In genomic region chr11:46095477-46096264, GRCm38 (mm10) we compare ENCODE assay signal across 12 mouse cellular contexts. TPM values are rescaled to one million over a fixed set of nuclear protein-coding genes. Genes with fewer than 3 reads are reported as not detected.
DNase-seq lines count a peak whose midpoint lies in the region; ATAC-seq and TF ChIP-seq lines count a peak whose summit lies in the region.
"Had no signal": no experiment of that assay in that cellular context is flagged by ENCODE, and none has a peak within 500 bp of the region (broad histone marks: within the 10 kb centered on the region; RNA-seq: fewer than 3 reads in every experiment).

No protein-coding gene starts in this region.

- H3K4me1 ChIP-seq in hindbrain, embryonic 13.5 days (replicated peaks): peaks cover 15% of the 10 kb centered on the region
- no peaks in the 10 kb centered on the region for H3K4me1 ChIP-seq in hindbrain, postnatal 0 days (ENCODE audit: insufficient read depth, low read length)
- H3K4me1 ChIP-seq in brown adipose tissue, adult 24 weeks (ENCODE audit: control insufficient read depth, insufficient read depth, insufficient read length, low read length): peaks cover 18% of the 10 kb centered on the region
- H3K4me1 ChIP-seq in limb, embryonic 11.5 days (ENCODE audit: control insufficient read depth, insufficient read depth, low read length): no peaks in the 10 kb centered on the region

- no peak overlapping the region for H3K9ac ChIP-seq in hindbrain, embryonic 13.5 days
- H3K9ac ChIP-seq in hindbrain, postnatal 0 days (replicated peaks; ENCODE audit: low read length): no peak overlapping the region
- H3K9ac ChIP-seq in limb, embryonic 11.5 days (ENCODE audit: low read length): no peak overlapping the region

- no peak for ATAC-seq in hindbrain, embryonic 13.5 days (ENCODE audit: low FRiP score)
- ATAC-seq in hindbrain, postnatal 0 days: no peak
- ATAC-seq in limb, embryonic 11.5 days (ENCODE audit: insufficient number of reproducible peaks, low FRiP score, low TSS enrichment, low read depth): 0 out of 2 replicates have a peak, but pooled peaks have one; percentile 9
- ATAC-seq in megakaryocyte progenitor cell, adult 5-6 weeks (replicated peaks; ENCODE audit: poor library complexity): no peak

- intact Hi-C loops in left cerebral cortex, postnatal 36 days (cut with DNase I): no loop called here

- no peaks in the 10 kb centered on the region for H3K27me3 ChIP-seq in hindbrain, embryonic 13.5 days
- no peaks in the 10 kb centered on the region for H3K27me3 ChIP-seq in hindbrain, postnatal 0 days (ENCODE audit: insufficient read depth, low read length)
- no peaks in the 10 kb centered on the region for H3K27me3 ChIP-seq in limb, embryonic 11.5 days (ENCODE audit: control insufficient read depth, insufficient read depth, low read length)

- no peak overlapping the region for H3K4me2 ChIP-seq in hindbrain, embryonic 13.5 days
- H3K4me2 ChIP-seq in hindbrain, postnatal 0 days (ENCODE audit: low read depth, low read length): no peak overlapping the region
- H3K4me2 ChIP-seq in limb, embryonic 11.5 days (ENCODE audit: low read depth, severe bottlenecking): no peak overlapping the region
- H3K4me2 ChIP-seq: midbrain, embryonic 11.5 days had no signal

- no peak for TF ChIP-seq CTCF in hindbrain, postnatal 0 days (IDR thresholded peaks at IDR 0.05; ENCODE audit: low read depth)

- no peak overlapping the region for H3K4me3 ChIP-seq in hindbrain, embryonic 13.5 days
- no peak overlapping the region for H3K4me3 ChIP-seq in hindbrain, postnatal 0 days (ENCODE audit: low read length)
- no peak overlapping the region for H3K4me3 ChIP-seq in brown adipose tissue, adult 24 weeks (ENCODE audit: insufficient read depth, low read depth, low read length)
- H3K4me3 ChIP-seq in limb, embryonic 11.5 days (ENCODE audit: low read depth, low read length): no peak overlapping the region

- peaks cover 46% of the 10 kb centered on the region for H3K36me3 ChIP-seq in hindbrain, embryonic 13.5 days
- peaks cover 11% of the 10 kb centered on the region; the same call in 1 of the 2 replicates for H3K36me3 ChIP-seq in hindbrain, postnatal 0 days (ENCODE audit: insufficient read depth, low read length)
- peaks cover 4% of the 10 kb centered on the region for H3K36me3 ChIP-seq in limb, embryonic 11.5 days (ENCODE audit: control insufficient read depth, insufficient read depth, low read length)

- no peaks in the 10 kb centered on the region for H3K9me3 ChIP-seq in hindbrain, embryonic 13.5 days
- no peaks in the 10 kb centered on the region for H3K9me3 ChIP-seq in hindbrain, postnatal 0 days (ENCODE audit: low read length)
- no peaks in the 10 kb centered on the region; the same call in 1 of the 2 replicates for H3K9me3 ChIP-seq in limb, embryonic 11.5 days (ENCODE audit: control insufficient read depth, low read length)

- 0 out of 2 replicates have a peak overlapping the region, but pooled peaks have one; percentile 4 for H3K27ac ChIP-seq in hindbrain, embryonic 13.5 days
- H3K27ac ChIP-seq in hindbrain, postnatal 0 days: no peak overlapping the region
- H3K27ac ChIP-seq in brown adipose tissue, adult 24 weeks (replicated peaks; ENCODE audit: low read depth, low read length): peak overlapping the region; percentile 41
- no peak overlapping the region for H3K27ac ChIP-seq in limb, embryonic 11.5 days (replicated peaks; ENCODE audit: low read depth, low read length)

- DNase-seq in hindbrain, postnatal 0 days (ENCODE audit: low spot score): no peak
- DNase-seq in gastrocnemius, adult 8-10 months (ENCODE audit: low spot score in 2 of 2): peak; percentile 50 to 59
- DNase-seq in limb, embryonic 11.5 days (ENCODE audit: low spot score): no peak
- no peak for DNase-seq in left cerebral cortex, postnatal 36 days (ENCODE audit: low spot score in 2 of 2)
- no peak for DNase-seq in frontal cortex, postnatal 25 days (ENCODE audit: low spot score in 2 of 2)
- DNase-seq: kidney, adult 11 months; left cerebral cortex, postnatal 4 days; thymus, postnatal 25 days had no signal

- 65% methylated on average over 9 of the region's 9 CpGs for WGBS in hindbrain, embryonic 13.5 days
- 57% methylated on average over 9 of the region's 9 CpGs for WGBS in hindbrain, postnatal 0 days
- 78% methylated on average over 9 of the region's 9 CpGs for WGBS in limb, embryonic 11.5 days

RNA-seq across cellular contexts. Expression of gene Adam19, which starts 39.9 kb away (rescaled TPM):
- polyA plus RNA-seq in hindbrain, embryonic 13.5 days (2015; fragmentation: Nextera tagmentation; extraction: Ambion mirVana): 13.2 and 14.9 TPM in 2 replicates
- 18.5 and 19.1 TPM in 2 replicates for total RNA-seq in hindbrain, postnatal 0 days (2014; rRNA removed)
- polyA plus RNA-seq in hindbrain, postnatal 0 days (2015; fragmentation: Nextera tagmentation; extraction: Ambion mirVana): 5.6 and 5.8 TPM in 2 replicates
- polyA plus RNA-seq in brown adipose tissue, adult 24 weeks (2012; ENCODE audit: insufficient read depth, insufficient read length, missing spikeins): 2.4 and 3.1 TPM in 2 replicates
- total RNA-seq in gastrocnemius, adult 8-10 months (2022): 1 to 10 TPM; 1.5 to 2.8 (median 2.2) TPM
- polyA plus RNA-seq in limb, embryonic 11.5 days (2014; fragmentation: Nextera tagmentation; extraction: Ambion mirVana): 11.0 and 12.1 TPM in 2 replicates
- 10 to 100 TPM; 16.8 to 20.9 TPM for total RNA-seq in left cerebral cortex, postnatal 36 days (2021)
- total RNA-seq in megakaryocyte progenitor cell, adult 5-6 weeks (2015): 0.49 and 0.76 TPM in 2 replicates
- 0.46 and 0.64 TPM in 2 replicates for total RNA-seq in megakaryocyte progenitor cell, adult 5-6 weeks (2017)

RNA-seq across cellular contexts. Expression of gene Gm12166, which starts 43.5 kb away (rescaled TPM):
- polyA plus RNA-seq in hindbrain, embryonic 13.5 days (2015; fragmentation: Nextera tagmentation; extraction: Ambion mirVana): 5.0 and 7.9 TPM in 2 replicates
- 6.5 and 10.6 TPM in 2 replicates for total RNA-seq in hindbrain, postnatal 0 days (2014; rRNA removed)
- 8.2 and 8.3 TPM in 2 replicates for polyA plus RNA-seq in hindbrain, postnatal 0 days (2015; fragmentation: Nextera tagmentation; extraction: Ambion mirVana)
- polyA plus RNA-seq in brown adipose tissue, adult 24 weeks (2012; ENCODE audit: insufficient read depth, insufficient read length, missing spikeins): 2.3 and 18.9 TPM in 2 replicates
- total RNA-seq in gastrocnemius, adult 8-10 months (2022): 1 to 10 TPM in 2 of 4 experiments, under 1 TPM in 1, not detected in 1; 0.86 to 1.9 (median 1.2) TPM
- 3.4 and 4.8 TPM in 2 replicates for polyA plus RNA-seq in limb, embryonic 11.5 days (2014; fragmentation: Nextera tagmentation; extraction: Ambion mirVana)
- 1 to 10 TPM; 2.6 to 6.4 TPM for total RNA-seq in left cerebral cortex, postnatal 36 days (2021)
- 18.5 and 19.4 TPM in 2 replicates for total RNA-seq in megakaryocyte progenitor cell, adult 5-6 weeks (2015)
- 13.0 and 26.7 TPM in 2 replicates for total RNA-seq in megakaryocyte progenitor cell, adult 5-6 weeks (2017)

Comparison
In these comparisons a context has a peak if more than half of its experiments do, and no peak if none do; other contexts are left out.
1. H3K27ac ChIP-seq: peak in hindbrain, embryonic 13.5 days (single experiment) and brown adipose tissue, adult 24 weeks (single experiment); none in hindbrain, postnatal 0 days (single experiment) and limb, embryonic 11.5 days (single experiment).
2. DNase-seq: peak in gastrocnemius, adult 8-10 months (2 of 2); none in hindbrain, postnatal 0 days (single experiment), limb, embryonic 11.5 days (single experiment), left cerebral cortex, postnatal 36 days (0 of 2) and frontal cortex, postnatal 25 days (0 of 2).